Mouse (Mus musculus) lung, adult 2 months (tissue): ENCODE results near the gene Samd4.

Source experiments
- CTCF ChIP-seq: fragments of 200-500 bp; IDR thresholded peaks from 2 replicates; pipeline ENCODE4 v1.5.1; 2011; ENCODE audit warnings: mild to moderate bottlenecking, low read length, control low read depth; ENCODE audit not compliant: insufficient read depth
- POLR2A ChIP-seq: fragments of 200-500 bp; IDR thresholded peaks from 2 replicates; pipeline ENCODE4 v1.6.1; 2011; ENCODE audit warnings: low read depth, mild to moderate bottlenecking, control low read depth, low read length, borderline replicate concordance; ENCODE audit errors: extremely low read depth

GRCm38 (mm10) chr14:46916581-46916980 lies 33.9 kb downstream of the Samd4 start:
- TF ChIP-seq POLR2A (no peak), CTCF (no peak)
